Mouse (Mus musculus) mesoderm, embryonic 11.5 days (tissue): ENCODE measurements around the gene Arhgap17.

Experiments used
- DNase-seq: peaks from one replicate; pipeline ENCODE4 v3.0.0-alpha.2; 2012; ENCODE audit warnings: low read depth, low spot score

The Arhgap17 gene

DNA sequence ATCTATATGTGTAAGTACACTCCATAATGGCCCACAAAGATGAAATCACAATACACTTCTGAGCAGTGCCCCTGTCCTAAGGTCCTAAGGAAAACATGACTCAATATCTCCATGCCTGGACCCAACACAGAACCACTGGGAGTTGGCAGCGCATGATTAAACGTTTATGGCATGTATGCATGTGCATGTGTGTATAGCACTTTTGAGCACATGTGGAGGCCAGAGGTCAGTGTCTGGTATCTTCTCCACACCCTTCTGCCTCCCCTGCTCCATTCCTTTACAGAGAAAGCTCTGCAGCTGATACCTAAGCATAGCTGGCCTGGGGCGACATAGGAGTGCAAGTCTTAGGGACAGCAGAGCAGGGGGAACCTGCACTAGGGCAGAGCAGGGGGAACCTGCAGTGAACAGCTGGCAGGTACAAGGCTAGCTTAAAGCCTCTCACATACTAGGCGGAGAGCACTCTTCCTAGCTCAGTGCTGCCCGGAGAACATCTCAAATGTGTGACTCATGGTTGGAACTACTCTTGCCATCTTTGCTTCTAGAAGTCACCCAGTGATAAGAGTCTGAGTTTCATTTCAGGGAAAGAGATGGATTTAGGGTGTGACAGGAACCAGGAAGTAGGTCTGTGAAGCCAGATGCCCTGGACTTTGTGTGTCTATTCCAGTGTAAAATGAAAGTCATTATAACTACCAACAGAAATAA, 25.5 kb downstream of the Arhgap17 start:
- no peak for DNase-seq

DNA sequence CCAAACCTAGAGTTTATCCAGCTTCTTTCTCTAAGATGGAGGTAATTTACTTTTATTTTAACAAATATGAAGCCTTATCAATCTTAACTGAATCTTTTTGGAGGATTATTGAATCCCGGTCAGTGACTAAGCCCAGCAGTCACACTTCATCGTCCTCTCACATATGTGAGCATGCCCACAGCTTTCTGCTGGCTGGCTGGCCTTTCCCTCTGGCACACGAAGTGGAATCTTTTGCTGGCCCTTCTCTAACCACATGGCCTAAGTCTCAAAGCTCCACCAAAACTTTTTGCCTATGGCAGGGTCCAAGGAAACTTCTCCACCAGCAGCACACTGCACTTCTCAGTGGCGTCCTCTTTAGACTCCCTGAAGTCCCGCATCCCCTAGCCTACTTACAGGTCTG, 27.8 kb downstream of the Arhgap17 start:
- no peak for DNase-seq

DNA sequence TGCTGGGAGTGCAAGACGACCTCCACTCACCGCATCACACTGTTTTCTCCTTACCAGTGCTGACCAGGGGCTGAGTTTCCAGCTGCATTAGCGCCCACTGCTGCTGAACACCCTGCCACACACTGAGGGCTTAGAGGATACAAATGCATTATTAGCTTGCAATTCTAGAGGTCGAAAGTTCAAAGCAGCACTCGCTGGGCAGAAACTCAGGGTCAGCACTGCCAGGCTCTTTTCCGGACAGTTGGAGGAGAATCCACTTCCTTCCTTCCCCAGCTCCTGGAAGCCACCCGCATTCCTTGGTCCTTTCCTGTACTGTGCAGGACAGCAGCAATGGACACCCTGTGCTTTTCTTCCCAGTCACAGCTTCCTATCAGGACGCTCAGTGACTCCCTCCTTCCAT, 31.4 kb downstream of the Arhgap17 start:
- no peak for DNase-seq

- DNase-seq: no peak
These were observed 33.4 kb downstream of the Arhgap17 start for GRCm38 (mm10) chr7:123336322-123336721.

DNA sequence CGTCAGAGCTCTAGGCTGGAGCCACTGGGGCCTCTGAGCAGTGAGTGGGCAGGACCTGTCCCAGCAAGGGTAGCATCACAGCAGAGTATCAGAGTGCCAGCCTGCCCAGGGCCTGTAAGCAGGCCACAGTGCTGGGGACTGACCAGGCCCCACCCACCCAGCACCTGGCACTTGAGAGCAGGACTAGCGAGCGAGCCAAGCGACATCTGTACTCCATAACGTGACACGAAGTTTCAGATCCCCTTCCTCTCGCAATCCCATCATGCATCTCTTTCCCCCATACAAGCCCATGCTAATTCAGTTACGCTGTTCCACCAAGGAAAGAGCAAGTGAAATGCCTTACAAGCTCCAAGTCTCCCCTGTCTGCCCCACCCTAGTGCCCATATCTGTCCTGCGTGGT, 39.2 kb downstream of the Arhgap17 start:
- DNase-seq: no peak

DNA sequence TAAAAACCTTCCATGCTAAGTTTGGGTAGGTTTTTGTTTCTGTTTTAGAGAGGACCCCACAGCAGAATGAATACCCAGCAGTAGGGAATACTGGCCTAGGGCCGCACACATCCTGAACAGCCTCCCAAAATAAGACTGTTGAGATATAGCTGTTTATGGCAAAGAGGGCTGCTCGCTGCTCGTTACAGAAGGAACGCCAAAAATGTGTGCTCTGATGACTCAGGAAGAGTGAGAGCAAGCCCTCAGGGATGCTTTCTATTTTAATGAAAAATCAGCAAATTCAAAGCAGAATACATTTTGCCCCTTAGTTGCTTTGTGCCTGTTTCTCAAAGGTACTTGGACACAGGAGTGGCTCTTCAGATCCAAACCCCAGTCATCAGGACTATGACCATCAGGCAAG, 41.8 kb downstream of the Arhgap17 start:
- DNase-seq: no peak

GRCm38 (mm10) chr7:123326901-123327300, 42.8 kb downstream of the Arhgap17 start:
- DNase-seq: no peak

DNA sequence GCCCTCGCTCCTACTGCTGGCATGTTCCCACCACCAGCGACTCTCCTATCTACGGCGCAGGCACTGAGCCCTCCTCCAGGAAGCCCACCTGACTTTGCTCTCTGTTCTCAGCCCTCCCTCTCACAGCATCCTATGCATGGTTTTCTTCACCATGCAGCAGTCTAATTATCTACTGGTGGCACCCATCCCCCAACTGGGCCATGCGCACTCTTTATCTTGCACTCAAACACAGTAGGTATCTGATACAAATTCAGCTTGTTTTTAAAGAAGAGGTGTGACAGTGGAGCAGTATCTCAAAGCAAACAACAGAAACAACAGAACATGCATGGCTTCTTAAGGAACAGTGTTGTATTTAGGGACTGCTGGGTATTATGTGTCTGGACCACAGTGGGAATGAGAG, 43.7 kb downstream of the Arhgap17 start:
- DNase-seq: no peak

DNA sequence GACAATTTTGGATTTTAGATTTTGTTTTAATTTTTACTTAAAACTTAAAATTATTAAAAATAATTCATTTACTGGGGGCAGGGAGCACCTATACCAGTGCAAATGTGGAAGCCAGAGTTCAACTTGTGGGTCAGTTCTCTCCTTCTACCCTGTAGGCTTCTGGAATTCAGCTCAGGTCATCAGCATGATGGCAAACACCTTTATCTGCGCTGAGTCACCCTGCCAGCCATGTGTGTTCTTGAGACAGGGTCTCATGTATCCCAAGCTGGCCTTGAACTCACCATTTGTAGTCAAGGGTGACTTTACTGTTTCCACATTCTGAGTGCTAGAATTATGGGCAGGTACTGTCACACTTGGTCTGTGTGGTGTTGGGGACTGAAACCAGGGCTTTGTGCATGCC, 45.6 kb downstream of the Arhgap17 start:
- no peak for DNase-seq

- DNase-seq: no peak
These were observed 46.3 kb downstream of the Arhgap17 start for GRCm38 (mm10) chr7:123323388-123323787.

DNA sequence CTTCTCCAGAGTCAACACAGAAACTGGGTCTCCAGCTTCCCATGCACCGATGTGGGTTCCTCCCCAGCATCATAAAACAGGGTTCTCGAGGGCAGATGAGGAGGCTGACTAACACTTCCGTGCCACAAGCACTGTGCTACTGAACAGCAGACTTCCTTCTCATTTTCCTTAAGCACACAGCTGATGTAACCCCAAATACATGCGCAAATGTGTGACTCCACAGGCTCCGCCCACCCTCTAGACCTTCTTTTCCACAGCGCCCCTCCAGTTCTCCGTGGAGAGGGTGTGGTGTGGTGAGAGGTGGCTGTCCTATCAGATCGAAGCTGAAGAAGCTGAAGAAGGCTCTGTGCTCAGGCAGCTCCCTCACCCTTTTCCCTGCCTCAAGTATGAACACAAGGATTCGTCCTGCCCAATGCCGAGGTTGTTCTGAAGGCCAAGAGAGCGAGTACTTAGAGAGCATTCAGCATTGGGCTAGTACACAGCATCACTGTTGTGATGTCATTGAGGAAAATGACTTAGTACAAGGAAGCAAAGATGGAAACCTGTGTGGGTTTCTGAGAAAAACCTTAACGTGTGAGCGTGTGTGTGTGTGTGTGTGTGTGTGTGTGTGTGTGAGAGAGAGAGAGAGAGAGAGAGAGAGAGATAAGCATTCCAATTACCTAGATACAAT, 47.1 kb downstream of the Arhgap17 start:
- DNase-seq: no peak

GRCm38 (mm10) chr7:123312738-123313137, 57.0 kb downstream of the Arhgap17 start:
- no peak for DNase-seq

- no peak for DNase-seq
These were observed 57.9 kb downstream of the Arhgap17 start for GRCm38 (mm10) chr7:123311836-123312235.

DNA sequence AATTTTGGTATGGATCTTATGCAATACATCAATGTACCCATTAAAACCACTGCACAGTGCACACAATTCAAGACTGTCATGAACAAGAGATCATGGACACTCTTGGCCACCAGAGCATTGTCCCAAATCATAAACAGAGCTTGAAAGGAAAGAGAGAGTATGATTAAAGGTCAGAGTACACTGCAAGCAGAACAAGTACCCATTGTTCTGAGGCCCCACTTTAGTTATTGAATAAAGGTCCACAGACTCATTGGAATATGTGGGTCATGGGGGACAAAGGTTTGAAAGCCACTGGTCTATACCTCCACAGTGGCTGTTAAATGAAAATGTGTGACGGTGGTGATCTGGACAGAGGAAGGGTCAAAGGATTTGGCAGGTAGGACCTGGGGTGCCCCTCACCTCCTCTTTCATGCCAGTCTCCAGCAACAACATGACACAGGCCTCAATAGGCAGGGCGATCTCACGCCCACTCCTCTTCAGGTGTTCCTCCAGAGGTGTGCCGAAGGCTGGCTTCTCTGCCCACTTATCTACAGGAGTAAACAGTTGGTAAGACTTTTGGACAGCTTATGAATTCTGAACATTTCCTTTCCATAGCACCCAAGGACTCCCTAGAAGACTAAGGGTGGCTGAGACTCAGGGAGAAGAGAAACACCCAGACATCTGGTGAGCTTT, 61.7 kb downstream of the Arhgap17 start:
- no peak for DNase-seq

- no peak for DNase-seq
These were observed 62.5 kb downstream of the Arhgap17 start for GRCm38 (mm10) chr7:123307236-123307635.

DNA sequence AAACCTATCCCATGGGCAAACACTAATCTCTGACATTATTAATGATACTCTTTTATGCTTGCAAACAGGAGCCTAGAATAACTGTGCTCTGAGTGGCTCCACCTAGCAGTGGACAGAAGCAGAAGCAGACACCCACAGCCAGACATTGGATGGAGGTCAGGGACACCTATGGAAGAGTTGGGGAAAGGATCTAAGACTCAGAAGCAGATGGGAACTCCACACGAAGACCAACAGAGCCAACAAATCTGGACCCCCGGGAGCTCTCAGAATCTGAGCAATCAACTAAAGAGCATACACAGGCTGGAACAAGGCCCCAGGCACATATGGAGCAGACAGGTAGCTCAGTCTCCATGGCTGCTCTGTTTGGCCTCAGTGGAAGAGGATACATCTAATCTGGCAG, 64.3 kb downstream of the Arhgap17 start:
- DNase-seq: no peak

DNA sequence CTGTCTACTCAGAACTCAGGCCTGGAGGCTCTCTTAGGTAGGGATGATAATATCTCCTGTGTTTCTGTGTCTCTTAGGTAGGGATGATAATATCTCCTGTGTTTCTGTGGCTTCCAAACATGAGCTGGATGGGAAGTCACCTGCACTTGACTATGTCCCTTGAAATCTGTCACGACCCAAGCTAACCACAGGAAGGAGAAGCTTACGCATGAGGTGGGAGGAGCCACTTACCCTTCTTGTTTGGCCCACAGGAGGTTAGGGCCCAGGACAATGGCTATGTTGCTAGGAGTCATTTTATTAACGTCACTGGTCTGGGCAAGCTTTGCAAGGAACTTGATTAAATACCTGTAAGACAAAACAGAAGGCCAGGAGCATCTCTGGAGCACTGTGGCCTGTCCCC, 69.5 kb downstream of the Arhgap17 start:
- DNase-seq: no peak

DNA sequence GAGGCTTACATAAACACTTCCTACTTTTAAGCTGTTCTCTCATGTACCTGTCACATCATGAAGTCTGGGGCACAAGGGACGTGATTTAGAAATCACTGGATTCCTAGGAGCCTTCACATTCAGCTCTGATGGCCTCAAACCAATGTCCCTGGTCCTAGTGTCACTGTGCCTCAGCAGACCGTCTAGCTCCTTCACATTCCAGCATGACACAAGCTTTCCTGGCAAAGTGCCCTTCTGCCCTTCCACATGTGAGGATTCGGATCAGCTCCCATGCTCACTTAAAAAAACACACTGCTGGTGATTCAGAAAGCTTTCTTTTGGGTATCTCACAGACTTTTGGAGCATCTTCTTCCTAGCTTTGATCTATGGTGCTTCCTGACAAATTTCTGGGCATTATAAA, 71.5 kb downstream of the Arhgap17 start:
- DNase-seq: no peak

DNA sequence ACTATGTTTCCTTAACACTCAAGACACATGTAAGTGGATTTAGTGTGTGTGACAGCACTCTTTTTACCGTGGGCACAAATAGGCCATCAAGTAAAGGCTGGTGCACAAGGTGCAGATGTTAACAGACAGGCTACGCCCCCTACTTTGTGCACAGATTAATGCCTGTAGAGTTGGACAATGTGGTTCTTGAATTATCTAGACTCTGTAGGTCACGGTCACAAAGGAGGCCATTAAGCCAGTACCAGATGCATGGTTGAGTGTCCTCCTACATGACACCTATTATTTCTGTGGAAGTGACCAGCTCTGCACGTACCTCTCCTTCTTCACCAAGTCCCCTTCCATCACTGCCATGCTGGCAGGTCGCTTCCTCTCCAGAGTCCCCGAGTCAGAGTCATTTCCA, 73.6 kb downstream of the Arhgap17 start:
- no peak for DNase-seq

GRCm38 (mm10) chr7:123295423-123295822, 74.3 kb downstream of the Arhgap17 start:
- DNase-seq: no peak

- no peak for DNase-seq
These were observed 75.8 kb downstream of the Arhgap17 start for GRCm38 (mm10) chr7:123293898-123294297.

GRCm38 (mm10) chr7:123291942-123292341, 77.8 kb downstream of the Arhgap17 start:
- DNase-seq: no peak

DNA sequence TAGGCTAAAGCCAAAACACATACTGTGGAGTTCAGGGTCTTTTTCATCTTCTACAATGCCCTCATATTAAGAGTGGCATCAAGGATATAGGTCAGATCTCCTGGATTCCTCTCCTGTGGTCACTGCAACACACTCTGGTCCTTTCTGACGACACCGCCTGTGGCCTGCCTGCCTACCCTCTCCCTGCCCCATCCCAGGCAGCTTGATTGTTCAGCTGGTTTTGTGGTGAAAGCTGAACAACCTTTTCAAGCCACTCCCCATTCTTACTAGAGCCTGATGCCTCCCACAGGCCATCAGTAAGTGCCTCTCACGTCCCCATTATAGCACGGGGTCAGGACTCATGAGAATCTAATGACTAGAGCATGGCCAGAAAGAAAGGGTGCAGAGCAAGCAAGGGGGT, 80.5 kb downstream of the Arhgap17 start:
- no peak for DNase-seq
